Mouse (Mus musculus) Patski (cell line): ENCODE data around the gene Nedd9. TPM values are rescaled to one million over a fixed set of nuclear protein-coding genes. Genes with fewer than 3 reads are reported as not detected.

Experiments used
- ATAC-seq: fragments of 100-300 bp; one replicate; pipeline ENCODE4 v1.8.0; 2021
- CTCF ChIA-PET: fragments of 350-600 bp; sonication (Branson Sonifier 250); formaldehyde crosslinking; loops from one replicate; lab custom pipeline; 2022; ENCODE audit warnings: inconsistent platforms; lab: Charles Lee
- POLR2A ChIA-PET: fragments of 350-600 bp; sonication (Branson Sonifier 250); formaldehyde crosslinking; loops from one replicate; lab custom pipeline; 2022; ENCODE audit warnings: antibody characterized with exemption, inconsistent platforms; lab: Charles Lee
- DNase-seq: peaks from one replicate; pipeline ENCODE4 v3.0.0-alpha.2; 2011; ENCODE audit warnings: low read depth, low spot score
- H3K27me3 ChIP-seq: fragments of 371-371 bp; one replicate; pipeline ENCODE4 v1.5.1; 2021
- CTCF ChIP-seq: fragments of 100-300 bp; IDR thresholded peaks from one replicate; pipeline ENCODE4 v1.5.1; 2021
- in situ Hi-C: fragments of 300-500 bp; cut with MboI; formaldehyde crosslinking; loops from 3 replicates; pipeline ENCODE4 v1.11.1; 2018; ENCODE audit warnings: low pct_unique_long_range_greater_than_20kb, mixed read lengths
- polyA plus RNA-seq: library from polyadenylated mRNA; unstranded; gene quantifications from one replicate; pipeline ENCODE4 v1.2.3, GENCODE M21; 2021

The Nedd9 gene
- polyA plus RNA-seq, 1 experiment from 2014 or later, result 21.2 TPM

- no peaks in the 10 kb centered on the region for H3K27me3 ChIP-seq
- in situ Hi-C loops, result no loop called here
- CTCF ChIA-PET, result interaction anchor here (1.0 kb wide), 1 partner anchor 52 kb away, joined by 3 read pairs; no protein-coding TSS in a partner anchor
- DNase-seq, result peak; percentile 85
- POLR2A ChIA-PET, result interaction anchor here (0.7 to 1.8 kb wide), 3 partner anchors 22 to 776 kb away, joined by 3 to 5 read pairs (median 3); no protein-coding TSS in a partner anchor
- TF ChIP-seq CTCF, result no peak
- ATAC-seq, result peak; percentile 58
These were observed 150.9 kb downstream of the Nedd9 start for GRCm38 (mm10) chr13:41336260-41336659.

GRCm38 (mm10) chr13:41335767-41336166 lies 151.4 kb downstream of the Nedd9 start:
- CTCF ChIA-PET, result interaction anchor here (1.0 kb wide), 1 partner anchor 52 kb away, joined by 3 read pairs; no protein-coding TSS in a partner anchor
- POLR2A ChIA-PET, result interaction anchor here (1.0 to 1.8 kb wide), 2 partner anchors 23 to 33 kb away, joined by 3 to 5 read pairs; no protein-coding TSS in a partner anchor
- in situ Hi-C loops, result no loop called here
- TF ChIP-seq CTCF, result no peak
- DNase-seq (no peak), ATAC-seq (no peak)
- no peaks in the 10 kb centered on the region for H3K27me3 ChIP-seq

- in situ Hi-C loops, result no loop called here
- POLR2A ChIA-PET, result interaction anchor here (1.0 to 1.8 kb wide), 2 partner anchors 24 to 76 kb away, joined by 3 to 5 read pairs; no protein-coding TSS in a partner anchor
- TF ChIP-seq CTCF, result no peak
- CTCF ChIA-PET, result interaction anchor here (1.0 kb wide), 1 partner anchor 22 kb away, joined by 3 read pairs; no protein-coding TSS in a partner anchor
- DNase-seq (no peak), ATAC-seq (no peak)
- H3K27me3 ChIP-seq, result no peaks in the 10 kb centered on the region
These were observed 152.5 kb downstream of the Nedd9 start for GRCm38 (mm10) chr13:41334641-41335000.

DNA sequence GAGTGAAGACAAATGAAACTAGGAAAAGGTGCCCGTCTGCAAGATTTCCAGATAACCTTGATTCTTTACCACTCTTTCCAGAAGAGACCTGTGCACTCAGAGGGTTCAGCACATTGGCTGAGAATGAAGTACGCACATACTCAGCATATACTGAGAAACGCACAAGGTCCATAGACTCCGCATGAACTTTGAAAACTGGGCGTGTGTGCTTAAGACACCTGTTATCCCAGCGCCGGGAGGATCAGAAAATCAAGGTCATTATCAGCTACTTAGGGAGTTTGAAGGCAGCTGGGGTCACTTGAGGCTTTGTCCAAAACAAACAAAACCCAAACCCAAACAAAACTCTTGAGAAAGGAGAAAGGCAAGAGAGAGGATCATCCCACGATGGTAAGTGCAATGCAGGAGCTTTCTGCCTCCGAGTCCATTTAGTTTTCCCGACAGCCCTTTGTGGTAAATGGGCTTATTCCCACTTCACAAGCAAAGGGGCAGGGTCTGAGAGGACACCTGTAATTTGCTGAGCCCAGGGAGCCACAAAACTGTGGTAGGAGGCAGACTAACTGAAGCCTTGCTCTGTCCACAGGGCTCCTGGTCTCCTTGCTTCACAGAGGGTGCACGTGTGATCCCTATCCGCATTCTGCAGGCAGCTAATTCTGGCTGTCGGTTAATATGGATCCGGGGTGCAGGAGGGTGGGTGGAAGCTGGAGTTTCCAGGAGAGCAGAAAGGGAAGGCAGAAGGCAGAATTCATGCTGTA lies 153.1 kb downstream of the Nedd9 start:
- POLR2A ChIA-PET, result interaction anchor here (1.0 kb wide), 1 partner anchor 77 kb away, joined by 3 read pairs; no protein-coding TSS in a partner anchor
- no peak for TF ChIP-seq CTCF
- CTCF ChIA-PET, result interaction anchor here (1.0 kb wide), 1 partner anchor 23 kb away, joined by 3 read pairs; no protein-coding TSS in a partner anchor
- in situ Hi-C loops, result no loop called here
- H3K27me3 ChIP-seq, result no peaks in the 10 kb centered on the region
- DNase-seq (no peak), ATAC-seq (no peak)

DNA sequence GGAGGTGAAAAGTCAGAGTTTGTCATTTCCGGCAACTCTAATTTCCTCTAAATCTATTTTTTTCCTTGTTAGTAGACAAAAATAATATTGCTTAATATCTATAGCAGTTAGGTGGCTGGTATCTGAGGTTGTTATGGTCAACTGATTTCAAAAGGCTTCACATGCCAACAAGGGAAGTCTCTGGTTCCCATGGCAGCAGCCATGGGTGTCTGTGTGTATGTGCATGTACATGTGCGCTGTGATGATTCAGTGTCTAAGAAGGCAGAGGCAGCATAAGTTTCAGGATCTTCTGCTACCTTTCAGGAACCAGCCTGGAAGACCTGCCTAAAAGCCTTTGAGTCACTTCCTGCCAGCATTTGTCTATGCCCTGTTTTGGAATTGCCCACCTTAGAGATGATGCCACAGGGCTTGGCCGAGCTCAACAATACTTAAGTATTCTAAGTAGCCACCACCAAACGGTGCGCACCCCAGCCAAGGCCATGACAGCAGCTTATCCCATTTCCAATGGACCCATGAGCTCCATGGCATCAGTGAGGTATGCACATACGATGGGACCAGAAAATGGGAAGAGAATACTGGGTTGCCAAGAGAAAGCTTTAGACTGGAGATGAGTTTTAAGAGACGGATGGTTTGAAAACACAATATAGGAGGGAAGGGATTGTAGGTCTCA lies 155.4 kb downstream of the Nedd9 start:
- ATAC-seq (no peak), DNase-seq (no peak)
- no peaks in the 10 kb centered on the region for H3K27me3 ChIP-seq
- TF ChIP-seq CTCF, result no peak
- ChIA-PET CTCF (interaction anchor here (1.2 to 1.4 kb wide), 2 partner anchors 29 to 105 kb away, joined by 3 to 4 read pairs; no protein-coding TSS in a partner anchor), POLR2A (no interaction called here)
- in situ Hi-C loops, result no loop called here

- POLR2A ChIA-PET, result no interaction called here
- DNase-seq, result no peak
- no peak for ATAC-seq
- TF ChIP-seq CTCF, result no peak
- in situ Hi-C loops, result no loop called here
- CTCF ChIA-PET, result no interaction called here
- no peaks in the 10 kb centered on the region for H3K27me3 ChIP-seq
These were observed 156.4 kb downstream of the Nedd9 start for GRCm38 (mm10) chr13:41330589-41331345.

GRCm38 (mm10) chr13:41330051-41330450 lies 157.1 kb downstream of the Nedd9 start:
- ATAC-seq (no peak), DNase-seq (no peak)
- POLR2A ChIA-PET, result interaction anchor here (1.0 kb wide), 1 partner anchor 19 kb away, joined by 4 read pairs; no protein-coding TSS in a partner anchor
- in situ Hi-C loops, result no loop called here
- TF ChIP-seq CTCF, result no peak
- CTCF ChIA-PET, result no interaction called here
- H3K27me3 ChIP-seq, result no peaks in the 10 kb centered on the region

DNA sequence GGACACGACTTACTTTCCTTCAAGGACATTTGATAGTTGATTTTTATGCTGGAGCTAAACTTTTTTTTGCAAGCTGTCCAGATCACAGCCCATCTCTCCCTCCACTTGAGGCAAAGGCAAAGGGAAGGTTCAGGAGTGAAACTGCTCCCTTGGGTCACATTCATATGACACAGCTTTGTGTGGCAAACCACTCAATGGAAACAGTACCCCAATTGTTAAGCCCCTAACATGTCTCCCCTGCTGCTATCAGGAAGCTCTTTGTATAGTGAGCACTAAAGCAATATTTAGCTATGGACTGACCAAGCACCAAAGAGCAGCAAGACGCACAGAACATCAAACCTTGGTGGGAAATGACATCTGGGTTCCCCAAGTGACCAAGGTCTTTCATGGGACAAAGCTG lies 158.7 kb downstream of the Nedd9 start:
- in situ Hi-C loops, result no loop called here
- no peak for TF ChIP-seq CTCF
- CTCF ChIA-PET, result interaction anchor here (1.8 kb wide), 1 partner anchor 12 kb away, joined by 7 read pairs; no protein-coding TSS in a partner anchor
- no peak for ATAC-seq
- POLR2A ChIA-PET, result interaction anchor here (0.5 to 0.7 kb wide), 4 partner anchors 31 to 987 kb away, joined by 3 to 8 read pairs (median 4); no protein-coding TSS in a partner anchor
- DNase-seq, result no peak
- H3K27me3 ChIP-seq, result no peaks in the 10 kb centered on the region

DNA sequence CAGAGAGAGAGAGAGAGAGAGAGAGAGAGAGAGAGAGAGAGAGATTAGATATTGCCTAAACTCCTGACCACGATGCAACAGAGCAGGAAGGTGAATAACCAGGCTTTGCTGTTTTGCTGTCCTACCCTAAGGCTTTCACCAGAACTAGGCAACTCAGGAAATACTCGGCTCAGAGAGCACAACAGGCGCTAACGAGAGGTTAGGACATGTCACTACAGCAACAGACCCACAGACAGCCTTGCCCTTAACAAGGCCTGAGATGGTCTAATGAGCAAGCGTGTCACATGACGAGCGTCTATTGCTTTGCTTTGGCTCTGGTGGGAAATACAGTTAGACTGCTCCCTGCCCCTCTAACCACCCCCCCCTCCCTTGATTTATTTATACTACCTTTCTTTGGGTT lies 159.6 kb downstream of the Nedd9 start:
- no peaks in the 10 kb centered on the region for H3K27me3 ChIP-seq
- DNase-seq (no peak), ATAC-seq (peak; percentile 47)
- POLR2A ChIA-PET, result interaction anchor here (0.6 to 0.7 kb wide), 2 partner anchors 245 to 986 kb away, joined by 3 to 4 read pairs; no protein-coding TSS in a partner anchor
- in situ Hi-C loops, result no loop called here
- CTCF ChIA-PET, result no interaction called here
- no peak for TF ChIP-seq CTCF

GRCm38 (mm10) chr13:41326134-41326533 lies 161.0 kb downstream of the Nedd9 start:
- ATAC-seq, result no peak

More at GRCm38 (mm10) chr13:41326134-41326533, 161.0 kb downstream of the Nedd9 start:
- H3K27me3 ChIP-seq, result no peaks in the 10 kb centered on the region
- DNase-seq, result no peak
- POLR2A ChIA-PET, result no interaction called here
- no peak for TF ChIP-seq CTCF
- CTCF ChIA-PET, result interaction anchor here (1.4 kb wide), 1 partner anchor 14 kb away, joined by 4 read pairs; no protein-coding TSS in a partner anchor
- in situ Hi-C loops, result no loop called here
